Mouse (Mus musculus): Measurements from ENCODE around the gene Speer4d.
"Not testable (repeated sequence)": the region's sequence is repeated elsewhere in the genome, so short reads cannot be mapped to it uniquely, and the experiment has no call there.

GRCm38 (mm10) chr5:15602424-15602947, 16.4 kb upstream of the Speer4d start:
- TF ChIP-seq CTCF, EP300 (IDR thresholded peaks at IDR 0.05; ENCODE audit: low read depth): not testable (repeated sequence)

Measured in liver, postnatal 0 days (tissue).